Mouse (Mus musculus) bone marrow, adult 2 months (tissue): ENCODE results near the gene Tcf21.

ENCODE experiments used
- CTCF ChIP-seq: fragments of 200-500 bp; IDR thresholded peaks from 2 replicates; pipeline ENCODE4 v1.5.1; 2011; ENCODE audit warnings: low read length, control low read depth; ENCODE audit not compliant: control insufficient read depth, insufficient read depth
- POLR2A ChIP-seq: fragments of 200-500 bp; IDR thresholded peaks from 2 replicates; pipeline ENCODE4 v1.6.1; 2011; ENCODE audit warnings: low read depth, mild to moderate bottlenecking, control low read depth, low read length, borderline replicate concordance; ENCODE audit not compliant: control insufficient read depth

DNA sequence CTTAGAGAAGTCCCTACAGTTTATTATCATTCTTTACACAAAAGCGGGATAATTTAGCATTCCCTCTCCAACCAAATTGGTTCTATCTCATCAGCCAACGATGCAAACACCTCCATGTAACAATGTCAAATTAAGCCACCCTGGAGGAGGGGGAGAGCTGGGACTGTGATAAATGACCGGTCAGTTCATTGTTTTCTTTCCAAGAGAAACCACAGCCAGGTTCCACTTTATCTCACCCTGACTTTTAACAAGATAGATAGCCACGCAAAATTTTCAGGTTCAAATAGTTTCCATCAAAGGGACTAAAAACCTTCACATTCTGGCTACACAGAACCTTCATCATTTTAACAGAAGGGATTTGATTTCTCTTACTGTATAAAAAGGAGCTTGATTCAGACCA lies 22.1 kb upstream of the Tcf21 start:
- no peak for TF ChIP-seq CTCF
- no peak for TF ChIP-seq POLR2A
